Mouse (Mus musculus): ENCODE results near the gene Klf6.

Gene Klf6

DNA sequence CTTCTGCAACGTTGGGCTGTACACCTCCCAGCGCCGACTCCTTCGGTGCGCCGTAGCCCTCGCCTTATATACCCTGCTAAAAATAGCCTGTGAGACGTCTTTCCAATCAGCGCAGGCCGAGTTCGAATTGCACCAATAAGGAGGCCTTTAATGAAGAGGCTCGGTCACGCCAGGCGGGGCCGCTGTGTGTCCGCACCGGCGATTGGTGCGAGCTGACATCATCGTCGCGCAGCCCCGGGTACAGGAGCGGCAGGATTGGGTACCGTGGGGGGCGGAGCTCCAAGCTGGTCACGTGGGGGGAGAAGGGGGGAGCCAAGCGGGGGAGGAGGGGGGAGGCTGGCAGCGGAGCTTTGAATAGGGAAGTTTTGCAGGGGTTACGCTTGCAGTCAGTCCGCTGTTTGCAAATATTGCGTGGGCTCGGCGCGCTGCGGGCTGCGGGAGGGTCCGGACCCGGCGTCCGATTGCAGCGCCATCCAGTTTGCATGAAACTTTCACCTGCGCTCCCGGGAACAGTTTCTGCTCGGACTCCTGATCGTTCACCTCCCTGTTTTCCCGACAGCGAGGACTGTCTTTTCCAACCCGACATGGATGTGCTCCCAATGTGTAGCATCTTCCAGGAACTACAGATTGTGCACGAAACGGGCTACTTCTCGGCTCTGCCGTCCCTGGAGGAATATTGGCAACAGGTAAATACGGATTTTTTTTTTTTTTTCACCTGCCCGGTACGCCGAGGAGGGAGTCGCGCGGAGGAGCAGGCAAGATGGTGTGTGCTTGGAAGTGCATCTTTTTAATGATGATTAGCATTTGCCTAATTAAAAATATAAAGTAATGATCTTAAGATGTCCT lies at the start of gene Klf6:
Gene Klf6 (plus strand): TSS at position 326 of the 846 bp plus-strand sequence.
- DNase-seq: peak; percentile 99 to 100

GRCm38 (mm10) chr13:5813433-5813832 lies 47.8 kb upstream of the Klf6 start:
- no peak for DNase-seq

GRCm38 (mm10) chr13:5817250-5817649 lies 44.0 kb upstream of the Klf6 start:
- DNase-seq: no peak

- no peak for DNase-seq
These were observed 42.1 kb upstream of the Klf6 start for GRCm38 (mm10) chr13:5819173-5819572.

GRCm38 (mm10) chr13:5822586-5822985 lies 38.7 kb upstream of the Klf6 start:
- DNase-seq: no peak

GRCm38 (mm10) chr13:5823150-5823549 lies 38.1 kb upstream of the Klf6 start:
- DNase-seq: no peak

GRCm38 (mm10) chr13:5824189-5824815 lies 37.0 kb upstream of the Klf6 start:
- DNase-seq: peak; percentile 15 to 52

- DNase-seq: no peak
These were observed 35.0 kb upstream of the Klf6 start for GRCm38 (mm10) chr13:5826170-5826827.

DNA sequence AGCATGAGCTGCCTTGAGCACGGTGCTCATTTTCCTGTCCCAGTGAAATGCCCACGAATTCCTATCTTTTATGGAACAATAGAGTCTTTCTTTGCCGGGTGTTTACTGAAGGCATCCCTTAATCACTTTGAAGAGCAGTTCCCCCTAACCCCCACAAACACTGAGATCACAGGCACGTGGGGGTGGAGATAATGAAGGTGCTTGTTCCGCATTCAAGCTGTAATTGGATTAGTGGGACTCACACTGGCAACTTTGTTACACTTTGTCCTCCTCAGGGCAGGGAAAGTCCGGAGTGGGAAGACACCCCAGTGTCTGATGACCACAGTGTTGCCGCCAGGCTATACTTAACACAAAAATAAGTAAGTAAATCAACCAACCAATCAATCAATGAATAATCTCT lies 29.3 kb upstream of the Klf6 start:
- no peak for DNase-seq

DNA sequence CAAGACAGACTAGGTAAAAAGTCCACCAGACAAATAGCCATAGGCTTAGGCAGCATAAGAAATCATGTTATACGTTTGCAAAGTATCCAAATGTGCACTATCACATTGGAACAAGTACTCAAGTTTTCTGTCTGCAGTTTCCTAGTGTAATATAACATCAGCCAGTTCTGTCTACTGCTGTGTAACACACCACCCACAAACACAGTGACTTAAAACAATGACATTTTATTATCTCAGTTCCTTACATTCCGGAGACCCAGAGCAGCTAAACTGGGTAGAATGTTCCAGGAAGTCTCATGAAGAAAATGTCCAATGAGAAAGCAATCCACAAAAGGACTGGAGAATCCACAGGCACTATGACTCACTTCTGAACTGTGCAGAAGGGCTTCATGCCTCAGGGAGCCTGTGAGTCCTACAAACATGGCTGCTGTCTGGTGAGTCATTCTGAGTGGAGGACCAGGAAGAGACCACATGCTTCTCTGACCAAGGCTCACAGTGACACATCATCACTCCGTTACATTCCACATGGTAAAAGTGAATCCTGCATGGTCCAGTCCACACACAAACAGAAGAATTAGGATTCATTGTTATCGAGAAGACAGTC lies 24.0 kb upstream of the Klf6 start:
- DNase-seq: no peak

- peak in 1 of 2 experiments; percentile 55 for DNase-seq
These were observed 19.9 kb upstream of the Klf6 start for GRCm38 (mm10) chr13:5841418-5841817.

DNA sequence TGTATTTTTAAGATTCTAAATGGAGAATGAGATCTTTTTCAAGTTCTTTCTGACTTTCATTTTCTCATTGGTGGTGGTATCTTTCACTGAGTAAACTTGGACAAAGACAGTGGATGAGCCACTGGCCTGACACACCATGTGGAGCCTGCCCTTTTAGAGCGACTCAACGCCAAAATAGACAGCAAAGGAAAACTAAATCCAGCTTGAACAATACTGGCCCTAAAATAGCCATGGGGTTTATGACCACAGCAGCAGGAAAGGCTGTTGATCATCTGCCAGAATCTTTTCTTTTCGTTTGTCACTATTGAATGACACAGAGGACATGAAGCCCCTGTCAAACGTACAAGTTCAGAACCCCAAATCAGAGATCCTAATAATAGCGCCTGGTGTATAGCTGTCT lies 18.4 kb upstream of the Klf6 start:
- no peak for DNase-seq

GRCm38 (mm10) chr13:5843829-5844228 lies 17.5 kb upstream of the Klf6 start:
- no peak for DNase-seq

GRCm38 (mm10) chr13:5844338-5844737 lies 16.9 kb upstream of the Klf6 start:
- DNase-seq: no peak

- peak; percentile 35 to 55 for DNase-seq
These were observed 16.1 kb upstream of the Klf6 start for GRCm38 (mm10) chr13:5845161-5845590.

DNA sequence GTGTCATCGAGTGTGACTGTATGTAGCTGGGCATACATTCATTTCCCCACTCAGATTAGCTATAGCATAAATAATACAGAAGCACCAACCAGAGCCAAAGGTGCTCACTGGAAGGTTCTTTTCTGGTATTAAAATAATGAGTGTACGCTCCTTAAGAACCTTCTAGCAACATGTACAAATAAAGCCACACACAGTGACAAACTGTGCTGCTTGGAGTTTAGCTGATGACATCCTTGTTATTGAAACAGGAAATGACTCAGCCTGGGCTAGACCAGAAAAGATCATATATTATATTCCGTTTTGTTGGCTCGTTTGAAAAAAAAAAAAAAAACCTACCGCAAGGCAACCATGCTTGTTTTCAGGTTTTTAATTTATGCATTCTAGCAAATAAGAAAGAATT lies 15.7 kb upstream of the Klf6 start:
- DNase-seq: no peak

GRCm38 (mm10) chr13:5846860-5847259 lies 14.4 kb upstream of the Klf6 start:
- no peak for DNase-seq

DNA sequence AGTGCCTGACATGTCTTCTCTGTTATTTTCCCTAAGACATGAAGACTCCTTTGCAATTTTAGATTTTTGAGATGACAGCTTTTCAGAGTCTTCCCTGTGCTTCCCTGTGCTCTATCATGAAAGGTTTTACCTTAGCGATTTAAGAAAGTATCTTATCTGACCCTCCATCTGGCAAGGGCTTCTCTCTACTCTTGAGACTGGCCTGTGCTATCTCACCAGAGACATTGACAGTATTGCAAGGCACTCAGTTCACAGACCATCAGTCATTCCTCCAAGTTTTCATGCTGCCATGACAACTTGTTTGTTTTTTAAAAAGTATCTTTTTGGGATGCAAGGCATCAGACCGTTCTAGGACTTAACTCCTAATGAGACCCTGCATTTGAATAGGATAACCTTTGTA lies 13.5 kb upstream of the Klf6 start:
- DNase-seq: no peak

DNA sequence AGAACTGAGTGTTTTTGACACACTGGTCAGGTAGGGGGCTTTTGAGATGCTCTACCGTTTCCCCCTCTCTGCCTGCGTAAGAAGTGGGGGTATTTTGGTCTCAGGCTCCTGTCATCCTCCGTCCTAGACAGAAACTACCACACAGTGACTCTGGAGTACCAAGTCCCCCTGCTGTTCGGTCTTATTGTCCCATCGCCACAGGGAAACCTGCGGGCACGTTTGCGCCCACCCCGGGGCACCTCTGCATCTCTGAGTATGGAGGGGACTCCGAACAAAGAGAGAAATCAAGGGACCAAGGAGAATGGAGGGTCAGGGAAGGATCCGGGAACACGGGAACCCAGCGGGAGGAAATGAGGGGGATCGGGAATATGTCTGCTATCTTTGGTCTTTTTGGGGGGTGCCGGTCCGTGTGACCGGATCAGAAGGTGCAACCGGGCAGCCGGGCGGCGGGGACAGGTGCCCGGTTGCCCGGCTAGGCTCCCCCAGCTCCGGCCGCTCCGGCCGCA lies 578 bp upstream of the Klf6 start:
- peak; percentile 54 to 61 for DNase-seq

- peak; percentile 64 to 81 for DNase-seq
These were observed 832 bp downstream of the Klf6 start for GRCm38 (mm10) chr13:5862003-5862625.

DNA sequence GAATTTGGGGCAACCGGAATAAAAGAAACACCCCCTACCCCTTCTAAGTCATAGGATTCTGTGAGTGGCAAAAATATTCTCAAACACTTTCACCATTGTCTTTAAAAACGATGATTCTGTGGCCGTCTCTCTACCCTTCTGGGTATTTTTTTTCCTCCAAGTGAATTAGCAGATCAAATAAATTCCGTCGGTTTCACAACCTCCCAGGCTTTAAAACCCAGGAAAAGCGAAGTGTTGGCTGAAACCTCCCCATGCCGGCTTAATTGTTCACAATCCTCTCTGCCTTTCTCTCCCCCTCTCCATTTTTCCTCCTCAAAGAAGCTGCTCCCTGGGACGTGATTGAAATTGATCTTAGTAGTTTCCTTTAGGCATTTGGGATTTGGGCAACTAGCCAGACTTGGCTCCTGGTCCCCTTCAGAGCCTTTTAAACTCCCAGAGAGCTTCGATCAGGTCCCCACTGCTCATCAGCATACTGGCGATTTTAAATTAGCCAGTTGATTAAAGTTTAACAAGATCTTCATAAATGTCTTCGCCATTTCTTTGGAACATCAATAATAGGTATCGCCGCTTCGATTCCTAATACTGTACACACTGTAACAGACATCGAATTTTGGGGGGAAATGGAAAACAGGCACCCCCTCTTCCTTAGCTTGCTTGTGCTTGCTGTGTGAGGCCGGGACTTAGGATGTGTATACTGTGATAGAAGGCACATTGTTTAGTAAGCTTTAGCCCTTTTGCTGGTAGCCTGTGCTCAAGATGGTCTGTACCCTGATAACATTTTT lies 1.5 kb downstream of the Klf6 start:
- DNase-seq: peak; percentile 39 to 59

DNA sequence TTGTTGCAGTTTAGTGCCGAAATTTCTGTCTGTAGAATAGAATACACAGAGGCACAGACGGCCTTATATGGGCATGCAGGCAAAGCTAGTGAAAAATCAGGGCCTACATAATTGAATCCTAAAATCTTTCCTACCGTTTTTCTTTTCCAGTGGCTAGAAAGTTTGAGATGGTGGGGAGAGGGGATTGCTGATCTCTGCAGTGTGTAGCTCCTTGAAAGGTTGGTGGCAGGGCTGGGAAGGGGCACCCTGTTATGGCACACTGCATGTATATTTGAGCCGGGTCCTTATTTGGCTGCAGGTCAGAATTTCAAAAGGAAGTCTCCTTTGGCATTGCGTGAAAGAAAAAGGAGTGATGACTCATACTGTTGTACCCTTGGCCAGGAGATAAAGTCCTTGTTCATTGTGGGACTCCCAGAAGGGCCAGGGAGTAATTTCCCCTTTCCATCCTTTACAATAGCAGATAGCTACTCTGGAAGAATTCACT lies 2.2 kb downstream of the Klf6 start:
- peak in 1 of 2 experiments; percentile 36 for DNase-seq
